Mouse (Mus musculus) kidney, adult 18-20 months (tissue): ENCODE data around the gene Ephx4.
A peak's percentile ranks its signal among the peaks of the same experiment; 100 is the strongest.

Experiments
- DNase-seq: peaks from one replicate; pipeline ENCODE4 v3.0.0; 2021

Ephx4 gene

GRCm38 (mm10) chr5:107436185-107436584 is 33.6 kb downstream of the Ephx4 start:
- DNase-seq, result no peak

GRCm38 (mm10) chr5:107436587-107437209 is 34.2 kb downstream of the Ephx4 start:
- no peak for DNase-seq

GRCm38 (mm10) chr5:107437464-107438281 is 35.1 kb downstream of the Ephx4 start, which contains the start of gene Btbd8:
Btbd8 (plus strand) TSS chr5:107437997.
- DNase-seq, result peak; percentile 95

GRCm38 (mm10) chr5:107438353-107438752 is 35.8 kb downstream of the Ephx4 start:
- DNase-seq, result no peak

GRCm38 (mm10) chr5:107441881-107442280 is 39.3 kb downstream of the Ephx4 start:
- no peak for DNase-seq

- DNase-seq, result no peak
These were observed 41.7 kb downstream of the Ephx4 start for GRCm38 (mm10) chr5:107444251-107444650.

- DNase-seq, result no peak
These were observed 45.4 kb downstream of the Ephx4 start for GRCm38 (mm10) chr5:107447977-107448376.

GRCm38 (mm10) chr5:107448784-107449183 is 46.2 kb downstream of the Ephx4 start:
- DNase-seq, result no peak

- no peak for DNase-seq
These were observed 47.1 kb downstream of the Ephx4 start for GRCm38 (mm10) chr5:107449620-107450019.

GRCm38 (mm10) chr5:107450299-107450698 is 47.8 kb downstream of the Ephx4 start:
- no peak for DNase-seq

GRCm38 (mm10) chr5:107462147-107463076 is 59.9 kb downstream of the Ephx4 start:
- DNase-seq, result no peak

- DNase-seq, result no peak
These were observed 64.0 kb downstream of the Ephx4 start for GRCm38 (mm10) chr5:107466501-107466900.

GRCm38 (mm10) chr5:107467098-107467497 is 64.6 kb downstream of the Ephx4 start:
- DNase-seq, result no peak

GRCm38 (mm10) chr5:107470600-107471329 is 68.2 kb downstream of the Ephx4 start:
- DNase-seq, result no peak
